Comparison of ENCODE assay signal across 10 mouse cellular contexts in the genomic region with DNA sequence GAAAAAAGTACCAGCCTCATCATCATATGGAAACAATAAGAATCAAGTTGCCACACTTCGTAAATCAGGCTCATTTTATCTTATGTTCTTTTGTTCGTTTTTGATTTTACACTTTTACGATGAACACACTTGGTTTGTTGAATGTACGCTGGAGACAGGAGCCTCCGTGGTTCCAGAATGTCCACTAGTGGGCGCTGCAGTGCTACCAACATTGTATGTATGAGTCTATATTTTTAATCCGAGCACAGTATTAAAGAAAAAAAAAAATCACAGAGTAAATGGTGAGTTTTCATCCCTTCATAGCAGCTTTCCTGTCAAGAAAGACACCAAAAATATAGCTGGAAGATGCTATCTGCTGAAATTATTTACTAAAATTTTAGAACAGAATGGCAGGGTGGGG.
DNase-seq lines count a peak whose midpoint lies in the region; ATAC-seq and TF ChIP-seq lines count a peak whose summit lies in the region.
"Had no signal": no experiment of that assay in that cellular context is flagged by ENCODE, and none has a peak within 500 bp of the region (broad histone marks: within the 10 kb centered on the region; RNA-seq: fewer than 3 reads in every experiment).

No protein-coding gene starts in this region.

- H3K4me3 ChIP-seq in ES-E14 (ENCODE audit: insufficient read depth in 1 of 2, low read depth in 1 of 2, low read length in 2 of 2, poor library complexity in 1 of 2, severe bottlenecking in 1 of 2), result no peak overlapping the region
- H3K4me3 ChIP-seq in small intestine, adult 2 months (ENCODE audit: low read depth, low read length), result no peak overlapping the region
- H3K4me3 ChIP-seq: limb, embryonic 12.5 days; stomach, embryonic 15.5 days had no signal

- H3K36me3 ChIP-seq in ES-E14 (ENCODE audit: control insufficient read depth, insufficient read depth, low read length, poor library complexity, severe bottlenecking), result no peaks in the 10 kb centered on the region
- no peaks in the 10 kb centered on the region for H3K36me3 ChIP-seq in small intestine, adult 2 months (ENCODE audit: control insufficient read depth, insufficient read depth, low read length)
- H3K36me3 ChIP-seq: limb, embryonic 12.5 days; stomach, embryonic 15.5 days had no signal

- no peaks in the 10 kb centered on the region for H3K9me3 ChIP-seq in ES-E14 (ENCODE audit: control insufficient read depth, insufficient read depth, low read depth, low read length)
- H3K9me3 ChIP-seq: limb, embryonic 12.5 days; stomach, embryonic 15.5 days had no signal

- peaks cover 0 to 5% of the 10 kb centered on the region in 2 experiments; a peak in 1 of 4 replicates for H3K4me1 ChIP-seq in ES-E14 (ENCODE audit: control insufficient read depth in 2 of 2, insufficient read depth in 2 of 2, low read length in 2 of 2, poor library complexity in 1 of 2)
- no peaks in the 10 kb centered on the region for H3K4me1 ChIP-seq in small intestine, adult 2 months (ENCODE audit: control insufficient read depth, insufficient read depth, insufficient read length, low read length)

- whole genome bisulfite sequencing in small intestine, adult 2 months, result 12% methylated on average over 7 of the region's 7 CpGs

- no peak overlapping the region for H3K27ac ChIP-seq in ES-E14 (ENCODE audit: insufficient read depth, low read depth, low read length, poor library complexity, severe bottlenecking)
- H3K27ac ChIP-seq in small intestine, adult 2 months (ENCODE audit: insufficient read depth, low read depth, low read length), result no peak overlapping the region
- H3K27ac ChIP-seq: stomach, embryonic 15.5 days had no signal

- TF ChIP-seq POLR2A in small intestine, adult 2 months (IDR thresholded peaks at IDR 0.05; ENCODE audit: low read depth, low read length), result no peak

- peak; percentile 73; the same call in 1 of the 2 replicates for TF ChIP-seq CTCF in small intestine, adult 2 months (IDR thresholded peaks at IDR 0.05; ENCODE audit: extremely low read depth, insufficient read length, insufficient replicate concordance, low read depth, low read length)

- DNase-seq in cerebellum, adult 18-20 months, result peak; percentile 31 to 42
- no peak for DNase-seq in ES-E14 (ENCODE audit: low read depth, low spot score)
- DNase-seq in cerebellum, postnatal 10 days, result peak; percentile 80 to 83
- DNase-seq in layer of hippocampus, adult 9-11 months, result peak; percentile 29
- DNase-seq in lung, postnatal 4 days, result peak; percentile 49 to 63

- H3K9ac ChIP-seq in ES-E14 (ENCODE audit: insufficient read depth, low read depth, low read length, poor library complexity, severe bottlenecking), result no peak overlapping the region
- H3K9ac ChIP-seq: limb, embryonic 12.5 days; stomach, embryonic 15.5 days had no signal

- in situ Hi-C loops in ES-E14 (cut with MboI; ENCODE audit: low sequenced_read_pairs in 2 of 2, unreplicated experiment in 2 of 2), result no loop called here

- no peak for ATAC-seq in cerebellum, adult (ENCODE audit: insufficient number of reproducible peaks, low FRiP score, low TSS enrichment)
- ATAC-seq in granulocyte monocyte progenitor cell, adult 5-6 weeks (replicated peaks; ENCODE audit: poor library complexity, severe bottlenecking), result peak; percentile 53; the same call in 1 of the 2 replicates

- H3K27me3 ChIP-seq in small intestine, adult 2 months (ENCODE audit: control insufficient read depth, insufficient read depth, low read length), result no peaks in the 10 kb centered on the region
- H3K27me3 ChIP-seq: limb, embryonic 12.5 days; stomach, embryonic 15.5 days had no signal

TF ChIP-seq in ES-E14, 5 proteins besides CTCF, POLR2A, EP300 and RAD21:
- peak; percentile 56; the same call in 1 of the 2 replicates for TF ChIP-seq ZC3H11A (IDR thresholded peaks at IDR 0.05; ENCODE audit: borderline replicate concordance, low read depth, low read length)
- no peak for TF ChIP-seq MAFK (IDR thresholded peaks at IDR 0.05; ENCODE audit: insufficient read depth, low read depth, low read length)
